Mouse (Mus musculus) cerebellum, adult 11 months (tissue): ENCODE data around the gene Cldn5.

Experiments used
- DNase-seq: peaks from one replicate; pipeline ENCODE4 v3.0.0; 2022

Cldn5 gene

DNA sequence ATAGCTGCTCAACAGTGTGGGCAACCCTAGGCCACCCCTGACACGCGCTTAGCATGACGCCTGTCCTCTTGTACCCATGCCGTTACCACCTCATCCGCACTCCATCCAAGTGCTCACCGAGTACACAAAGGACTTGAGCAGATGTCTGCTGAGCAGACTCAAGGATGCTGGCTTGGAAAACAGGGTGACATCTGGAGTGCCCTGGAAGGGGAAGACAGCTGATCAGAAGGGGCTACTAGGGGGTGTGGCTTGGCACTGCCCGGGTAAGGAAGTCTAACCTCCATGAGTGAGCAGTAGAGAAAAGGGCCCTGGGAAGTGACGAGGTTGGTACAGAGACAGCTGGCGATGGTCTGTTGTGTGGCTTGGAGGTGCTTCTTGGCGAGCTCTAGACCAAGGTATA lies 10.0 kb downstream of the Cldn5 start:
- no peak for DNase-seq

DNA sequence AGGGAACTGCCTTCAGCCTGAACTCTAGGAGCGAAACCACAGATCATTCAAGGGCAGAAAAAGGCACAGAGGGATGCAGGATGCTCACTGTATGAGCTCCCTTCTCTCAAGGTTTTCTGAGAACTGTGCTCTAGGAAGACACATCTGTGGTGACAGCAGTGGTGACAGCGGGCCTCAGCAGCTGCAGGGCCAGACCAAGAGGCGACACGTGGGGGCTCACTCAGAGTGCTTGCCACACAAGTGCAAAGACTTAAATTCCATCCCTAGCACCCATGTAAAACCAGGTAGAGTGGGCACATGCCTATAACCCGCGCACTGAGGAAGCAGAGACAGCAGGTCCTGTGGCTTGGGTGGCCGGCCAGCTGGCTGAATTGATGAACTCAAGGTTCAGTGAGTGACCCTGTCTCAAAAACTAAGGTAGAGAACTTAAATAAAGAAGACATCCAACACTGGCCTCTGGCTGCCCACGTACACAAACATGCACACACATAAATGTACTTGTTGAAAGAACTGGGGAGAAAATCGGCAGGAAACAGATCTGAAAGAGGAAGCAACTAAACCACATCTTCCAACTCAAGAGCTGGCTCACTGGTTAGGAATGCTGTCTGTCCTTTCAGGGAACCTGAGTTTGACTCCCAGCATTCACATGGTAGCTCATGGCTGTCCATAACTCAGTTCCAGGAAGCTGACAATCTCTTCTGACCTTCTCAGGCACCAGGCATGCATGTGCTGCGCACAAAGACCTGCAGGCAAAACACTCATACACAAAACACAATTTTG lies 12.2 kb downstream of the Cldn5 start:
- no peak for DNase-seq

DNA sequence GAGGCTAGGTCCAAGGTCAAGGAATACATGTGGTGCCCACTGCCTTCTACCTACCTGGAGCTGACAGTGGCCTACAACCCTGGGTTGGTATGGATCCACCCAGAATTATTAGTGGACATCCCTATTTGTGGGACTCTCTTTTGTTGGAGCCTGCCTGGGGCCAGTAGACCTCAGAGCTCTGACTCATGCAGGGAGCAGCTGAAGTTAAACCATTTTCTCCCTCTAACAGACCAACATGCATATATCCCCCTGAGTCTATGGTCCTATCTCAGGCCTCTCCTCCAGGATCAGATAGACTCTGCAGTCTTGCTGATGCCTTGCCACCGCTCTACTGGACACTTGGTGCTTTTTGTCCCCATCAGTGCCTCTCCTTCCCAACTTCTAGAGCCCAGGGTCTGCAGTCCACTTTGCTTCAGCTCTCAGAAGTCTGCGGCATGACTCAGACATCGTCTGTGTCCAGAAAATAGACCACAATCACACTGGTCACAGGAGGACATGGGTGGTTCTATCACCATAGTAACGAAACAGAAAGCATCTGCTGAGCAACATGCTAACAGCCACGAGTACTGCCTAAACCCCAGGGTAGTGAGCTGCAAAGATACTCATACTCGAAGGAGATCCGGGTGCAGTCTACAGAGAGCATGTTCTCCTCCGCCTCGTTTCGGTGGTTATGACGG lies 18.7 kb downstream of the Cldn5 start:
- DNase-seq: no peak

DNA sequence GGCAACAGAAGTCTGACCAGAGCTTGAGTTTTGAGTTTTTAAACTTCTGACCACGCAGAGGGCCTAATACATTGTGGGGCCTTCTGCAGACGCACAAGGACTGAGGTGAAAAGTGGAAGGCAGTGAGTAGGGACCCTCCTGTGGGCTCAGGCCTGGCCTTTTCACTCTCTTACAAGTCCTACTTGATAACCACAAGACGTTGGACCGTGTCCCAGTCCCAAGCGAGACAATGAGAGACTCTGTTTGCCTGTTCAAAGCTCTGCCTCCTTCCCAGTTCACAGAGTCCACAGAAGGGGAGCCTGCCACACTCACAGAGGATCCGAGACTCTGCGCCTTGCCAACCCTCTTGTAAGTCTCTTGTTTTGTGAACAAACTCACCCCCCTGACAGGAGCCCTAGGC lies 20.0 kb downstream of the Cldn5 start:
- DNase-seq: no peak

DNA sequence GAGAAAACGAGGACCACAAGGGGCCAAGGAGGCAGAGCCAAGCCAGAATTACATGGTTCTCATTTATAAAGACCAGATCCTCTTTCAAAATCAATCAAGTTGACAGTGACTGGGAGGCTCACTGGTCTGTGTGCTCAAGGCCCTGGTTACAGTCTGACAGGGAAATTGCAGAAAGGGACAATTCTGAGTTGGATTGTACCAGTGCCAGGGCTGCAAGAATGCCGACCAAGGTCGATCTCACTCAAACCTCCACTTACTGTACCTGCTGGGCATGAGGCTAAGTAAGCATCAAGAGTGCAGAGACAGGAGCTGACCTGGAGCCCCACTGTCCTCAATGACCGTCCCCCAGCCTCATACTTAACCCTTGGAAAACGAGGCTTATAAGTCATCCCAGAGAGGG lies 21.5 kb downstream of the Cldn5 start:
- DNase-seq: no peak

DNA sequence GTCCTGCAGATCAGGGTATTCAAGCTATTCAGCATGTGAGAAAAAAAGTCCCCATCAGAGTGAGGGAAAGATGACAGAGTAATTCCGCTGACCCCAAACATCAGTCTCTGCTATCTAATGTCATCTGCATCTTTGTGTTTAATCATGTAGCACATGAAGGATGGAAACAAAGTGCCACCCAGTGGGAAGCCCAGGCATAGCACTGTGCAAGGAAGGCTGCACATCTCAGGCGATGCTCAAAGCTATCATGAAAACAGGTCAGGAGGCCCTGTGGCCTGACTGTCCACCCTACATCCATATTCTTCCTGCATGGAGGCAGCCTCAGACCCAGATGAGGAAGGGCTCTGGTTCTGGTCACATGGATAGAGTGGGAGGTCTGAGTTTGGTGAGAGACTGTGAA lies 22.2 kb downstream of the Cldn5 start:
- DNase-seq: no peak

DNA sequence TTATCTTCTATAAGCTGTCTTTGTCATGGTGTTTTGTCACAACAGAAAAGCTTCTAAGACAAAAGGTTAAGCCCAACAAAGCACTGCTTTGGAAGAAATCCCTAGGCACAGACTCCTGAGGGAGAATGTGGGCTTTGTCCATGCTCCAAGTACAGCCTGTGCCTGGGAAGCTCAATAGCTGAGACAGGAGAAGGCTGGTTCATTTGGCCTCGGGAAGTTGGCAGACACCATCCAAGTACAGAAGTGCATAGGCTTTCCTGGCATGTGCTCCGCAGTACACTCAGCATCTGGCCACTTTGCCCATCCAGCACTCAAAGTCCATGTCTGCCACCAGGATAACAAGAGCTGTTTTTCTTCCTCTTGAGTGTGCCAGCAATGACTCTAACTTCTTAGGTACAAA lies 29.1 kb downstream of the Cldn5 start:
- DNase-seq: no peak

DNA sequence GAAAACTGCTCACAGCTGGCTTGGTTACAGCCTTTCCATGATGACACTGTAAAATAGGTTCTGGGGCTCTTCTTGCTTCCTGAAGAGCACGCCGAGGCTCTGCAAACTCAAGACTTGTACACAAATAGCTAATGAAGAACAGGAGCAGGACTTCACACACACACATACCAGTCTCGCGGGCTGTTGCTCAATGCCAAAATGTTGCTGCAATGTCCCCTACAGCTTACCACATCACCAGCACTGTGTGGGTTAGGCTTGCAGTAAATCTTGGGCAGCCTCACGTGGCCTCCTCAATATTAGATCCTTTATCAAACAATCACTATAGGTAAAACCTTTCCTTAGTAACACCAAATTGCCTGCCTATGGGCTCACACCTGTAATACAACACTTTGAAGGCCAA lies 32.4 kb downstream of the Cldn5 start:
- no peak for DNase-seq

DNA sequence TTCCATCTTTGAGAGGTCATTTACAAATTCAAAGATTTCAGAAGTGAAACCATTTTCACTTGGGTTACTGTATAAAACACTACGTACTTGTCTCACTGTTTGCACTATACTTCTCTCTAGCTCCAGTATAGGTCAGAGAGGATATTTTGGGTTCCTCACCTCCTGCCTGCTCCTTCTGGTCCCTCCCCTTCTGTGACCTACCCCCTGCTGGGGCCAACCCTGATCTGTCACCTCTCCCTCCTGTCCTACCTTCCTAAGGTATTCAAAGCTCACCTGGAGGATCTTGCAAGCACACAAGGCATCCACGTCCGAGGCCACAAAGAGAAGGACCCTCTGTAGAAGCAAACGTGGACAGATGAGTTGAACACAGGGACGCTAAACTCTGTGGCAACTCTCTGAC lies 34.4 kb downstream of the Cldn5 start:
- DNase-seq: no peak

DNA sequence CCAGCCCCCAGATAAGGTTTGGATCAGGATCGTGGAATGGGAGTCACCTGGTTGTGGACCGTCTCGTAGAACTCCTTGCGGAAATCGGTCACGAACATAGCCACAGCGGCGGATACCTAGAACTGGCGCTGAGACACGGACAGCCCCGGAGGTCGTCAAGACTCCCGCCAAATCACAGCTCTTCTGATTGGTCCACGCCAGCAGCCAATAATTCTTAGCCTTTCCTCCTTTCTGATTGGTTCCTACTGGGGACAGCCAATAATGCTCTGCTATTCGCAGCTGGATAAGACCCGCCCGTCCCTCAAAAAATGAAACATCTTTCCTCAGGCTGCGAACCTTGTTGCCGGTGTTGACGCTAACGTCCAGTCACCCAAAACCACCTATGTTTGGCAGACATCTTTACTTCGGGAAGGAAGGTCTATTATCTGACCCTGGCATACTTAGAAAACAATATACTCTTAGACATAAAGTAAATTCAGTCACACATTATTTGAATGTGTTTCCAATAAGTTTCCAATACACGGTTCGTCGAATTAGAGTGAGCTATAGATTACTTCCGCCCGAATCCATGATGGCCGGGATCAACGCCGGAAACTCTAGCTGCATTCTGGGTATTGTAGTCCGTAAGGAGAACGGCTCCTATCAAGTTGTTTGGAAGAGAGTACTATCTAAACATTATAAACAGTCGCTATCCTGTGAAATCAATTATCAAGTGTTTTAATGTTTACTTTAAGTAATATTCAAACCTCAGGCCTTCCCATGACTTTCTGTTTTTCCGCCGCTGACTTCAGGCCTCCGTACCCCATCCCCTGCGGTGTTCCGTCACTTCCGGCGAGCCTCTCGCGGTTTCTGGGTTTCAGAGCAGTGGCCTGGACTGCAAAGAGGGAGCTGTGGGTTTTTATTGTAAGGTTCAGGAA lies 35.1 kb downstream of the Cldn5 start, which contains the start of the genes Ufd1 and Cdc45:
TSS of gene Ufd1 (plus strand) at position 312 of the 917 bp plus-strand sequence.
TSS of gene Cdc45 (minus strand) at position 520 of the 917 bp plus-strand sequence.
- peak; percentile 80 for DNase-seq

DNA sequence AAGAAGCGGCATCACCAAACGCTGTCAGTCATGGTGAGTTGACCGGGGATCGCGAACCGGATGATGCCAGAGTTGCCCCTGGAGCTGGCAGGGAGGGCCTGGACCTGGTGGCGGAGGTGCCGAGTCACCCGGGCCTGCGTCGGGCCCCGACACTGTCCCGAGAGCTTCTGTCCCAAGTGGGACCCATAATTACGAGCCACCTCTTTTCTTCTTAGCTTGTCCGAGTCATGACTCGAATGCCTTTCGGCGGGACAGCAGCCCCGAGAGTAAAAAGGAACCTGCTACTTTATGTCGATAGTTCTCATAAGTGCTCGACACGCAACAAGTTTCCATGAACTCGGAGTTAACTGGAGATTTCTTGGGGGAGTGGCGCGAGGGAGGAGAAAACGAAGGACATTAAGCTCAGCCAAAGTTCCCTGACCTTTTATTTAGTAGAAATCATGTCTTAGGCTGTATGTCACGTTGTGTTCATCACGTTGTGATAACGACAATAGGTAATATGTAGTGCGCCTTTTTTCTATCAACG lies 35.8 kb downstream of the Cldn5 start:
- DNase-seq: no peak

DNA sequence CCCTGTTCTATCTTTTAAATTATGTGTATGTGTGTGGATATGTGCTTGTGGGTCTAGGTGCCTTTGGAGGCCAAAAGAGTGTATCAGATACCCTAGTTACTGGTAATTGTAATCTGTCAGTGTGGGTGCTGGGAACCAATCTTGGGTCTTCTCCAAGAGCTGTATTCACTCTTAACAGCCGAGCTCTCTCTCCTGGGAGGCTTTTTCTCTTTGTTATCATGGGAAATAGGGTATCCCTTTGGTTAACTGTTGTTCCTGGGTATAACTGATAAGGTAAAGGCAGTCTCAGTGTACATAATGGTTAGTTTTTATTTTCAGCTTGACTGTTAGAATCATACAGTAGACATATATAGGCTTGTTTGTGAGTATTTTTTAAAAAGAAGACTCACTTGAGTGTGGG lies 45.7 kb downstream of the Cldn5 start:
- no peak for DNase-seq

DNA sequence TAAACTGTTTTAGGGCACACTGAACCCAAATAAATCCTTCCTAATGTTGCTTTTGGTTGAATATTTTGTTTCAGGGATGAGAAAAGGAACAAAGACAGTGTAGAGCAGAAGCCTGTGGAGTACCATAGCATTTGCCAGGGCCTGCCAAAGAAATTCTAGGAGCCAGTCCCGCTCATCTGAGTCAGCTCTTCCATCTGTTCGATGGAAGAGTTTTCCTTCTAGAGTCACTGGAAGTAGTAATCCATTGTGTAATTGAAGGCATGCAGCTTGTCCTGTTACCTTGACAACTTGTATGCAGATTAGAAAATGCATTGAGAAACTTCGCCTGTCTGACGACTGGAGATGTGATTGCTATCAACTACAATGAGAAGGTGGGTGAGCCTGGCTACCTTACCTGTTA lies 46.3 kb downstream of the Cldn5 start:
- DNase-seq: no peak
